1 mouse cellular context compared by ENCODE assay signal in the genomic region with DNA sequence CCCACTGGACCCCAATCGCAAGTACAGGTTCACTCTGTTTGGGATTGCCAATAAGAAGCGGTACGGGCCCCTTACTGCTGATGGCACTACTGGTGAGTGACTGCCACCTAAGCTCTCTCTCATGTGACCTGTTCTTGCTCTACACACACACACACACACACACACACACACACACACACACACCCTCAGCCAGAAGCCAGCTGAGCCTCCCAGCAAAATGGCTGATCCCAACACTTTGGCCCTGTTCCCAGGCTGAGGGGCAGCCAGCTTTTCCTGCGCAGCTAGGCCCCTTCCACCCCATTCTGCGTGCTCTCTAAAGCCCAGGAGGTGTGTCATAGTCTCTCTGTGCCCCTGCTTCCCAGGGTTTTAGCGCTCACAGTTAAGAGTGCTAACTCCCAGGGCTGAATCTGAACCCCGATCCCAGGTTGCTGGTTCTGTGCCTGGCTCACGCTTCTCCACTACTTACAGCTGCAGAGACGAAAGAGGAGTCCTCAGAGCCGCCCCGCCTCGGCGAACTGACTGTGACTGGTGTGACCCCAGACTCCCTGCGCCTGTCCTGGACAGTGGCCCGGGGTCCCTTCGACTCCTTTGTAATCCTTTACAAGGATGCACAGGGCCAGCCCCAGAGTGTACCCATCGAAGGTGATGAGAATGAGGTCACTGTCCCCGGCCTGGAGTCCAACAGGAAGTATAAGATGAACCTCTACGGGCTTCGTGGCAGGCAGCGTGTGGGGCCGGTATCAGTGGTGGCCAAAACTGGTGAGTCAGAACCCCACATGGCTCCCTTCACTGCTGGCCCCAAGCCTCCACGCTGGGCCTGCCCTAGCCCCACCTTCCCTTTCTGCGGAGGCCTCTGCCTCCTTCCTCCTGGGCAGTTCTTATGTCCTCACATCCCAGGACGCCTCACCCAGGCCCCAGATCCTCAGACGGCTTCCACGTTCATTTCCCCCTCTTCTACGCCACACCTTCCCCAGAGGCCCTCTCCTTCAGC.
TF ChIP-seq lines count a peak whose summit lies in the region.

No protein-coding gene starts in this region.

TF ChIP-seq in C2C12, 6 proteins besides CTCF, POLR2A, EP300 and RAD21 (continued from another document):
- TF ChIP-seq FOSL1 (IDR thresholded peaks at IDR 0.05; ENCODE audit: insufficient read depth, low read length, poor library complexity, severe bottlenecking) (peak; percentile 31), USF1 (IDR thresholded peaks at IDR 0.05; ENCODE audit: low read depth) (no peak), MYOG (IDR thresholded peaks at IDR 0.05; ENCODE audit: control insufficient read depth, extremely low read depth, insufficient read length) (no peak), MAX (IDR thresholded peaks at IDR 0.05) (peak; percentile 83), MYOD1 (IDR thresholded peaks at IDR 0.05; ENCODE audit: control insufficient read depth, insufficient read length, low read depth) (no peak)
TF ChIP-seq in C2C12: peak in this region for 2.
